Mouse (Mus musculus) hindlimb bud, embryonic 11.5 days (tissue): Measurements from ENCODE around the gene Dnm2.
"Not testable (repeated sequence)": the region's sequence is repeated elsewhere in the genome, so short reads cannot be mapped to it uniquely, and the experiment has no call there.

Experiments
- DNase-seq: peaks from one replicate; pipeline ENCODE4 v3.0.0-alpha.2; 2012; ENCODE audit warnings: low read depth, low spot score; ENCODE audit errors: extremely low spot score

The Dnm2 gene

DNA sequence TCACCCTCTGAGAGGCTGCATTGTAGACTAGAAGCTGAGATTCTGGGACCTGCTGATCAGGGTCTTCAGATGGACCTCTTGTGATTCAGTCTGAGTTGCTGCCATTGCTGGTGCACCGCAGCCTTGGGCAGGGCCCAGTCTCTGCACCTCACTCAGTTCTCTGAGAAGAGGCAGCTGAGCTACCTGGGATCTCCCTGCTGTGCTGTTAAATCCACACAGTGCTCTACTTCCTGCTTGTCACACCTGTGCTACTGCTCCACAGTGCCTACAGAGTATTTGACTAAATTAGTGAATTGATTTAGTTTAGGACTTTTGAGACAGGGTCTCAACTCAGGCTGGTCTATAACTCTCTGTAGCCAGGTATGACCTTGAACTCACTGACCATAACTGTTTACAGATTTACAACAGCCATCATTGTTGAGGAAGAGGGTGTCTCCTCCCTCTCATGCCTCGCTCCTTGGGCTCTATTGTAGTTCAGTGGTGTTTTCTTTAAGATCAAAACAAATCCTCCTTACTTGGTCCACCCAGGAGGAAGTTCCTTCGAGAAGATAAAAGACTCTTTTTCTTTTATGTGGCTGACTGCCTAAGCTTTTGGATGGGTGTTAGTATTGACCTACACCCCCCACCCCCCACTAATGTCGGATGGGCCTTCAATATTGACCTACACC, 30.5 kb downstream of the Dnm2 start:
- DNase-seq: no peak

GRCm38 (mm10) chr9:21456246-21456929, 31.7 kb downstream of the Dnm2 start:
- DNase-seq: no peak

GRCm38 (mm10) chr9:21456930-21457634, 32.4 kb downstream of the Dnm2 start:
- no peak for DNase-seq

- DNase-seq: no peak
Observed at GRCm38 (mm10) chr9:21458821-21459220, 34.1 kb downstream of the Dnm2 start.

- DNase-seq: no peak
Observed at GRCm38 (mm10) chr9:21460400-21460940, 35.8 kb downstream of the Dnm2 start.

DNA sequence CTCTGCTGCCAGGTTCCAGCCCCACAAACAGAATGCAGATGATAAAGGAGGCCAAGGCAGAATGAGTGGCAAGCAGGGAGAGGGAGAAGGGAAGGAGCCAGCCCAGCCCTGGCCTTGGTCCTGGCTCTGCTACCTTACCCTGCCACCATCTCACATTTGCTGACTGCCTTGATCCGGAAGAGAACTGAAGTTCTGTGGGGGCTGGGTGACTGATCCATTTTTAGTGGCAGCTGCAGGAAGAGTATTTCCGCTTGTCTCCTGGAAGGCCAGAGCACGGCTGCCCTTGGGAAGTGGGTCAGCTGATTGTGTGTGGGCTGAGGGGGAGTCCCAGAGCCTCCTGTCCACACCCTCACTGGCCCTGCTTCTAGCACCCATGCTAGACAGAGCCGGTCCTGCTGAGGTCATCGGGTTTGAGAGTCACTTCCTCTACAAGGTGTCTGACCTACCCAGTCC, 38.5 kb downstream of the Dnm2 start:
- no peak for DNase-seq

DNA sequence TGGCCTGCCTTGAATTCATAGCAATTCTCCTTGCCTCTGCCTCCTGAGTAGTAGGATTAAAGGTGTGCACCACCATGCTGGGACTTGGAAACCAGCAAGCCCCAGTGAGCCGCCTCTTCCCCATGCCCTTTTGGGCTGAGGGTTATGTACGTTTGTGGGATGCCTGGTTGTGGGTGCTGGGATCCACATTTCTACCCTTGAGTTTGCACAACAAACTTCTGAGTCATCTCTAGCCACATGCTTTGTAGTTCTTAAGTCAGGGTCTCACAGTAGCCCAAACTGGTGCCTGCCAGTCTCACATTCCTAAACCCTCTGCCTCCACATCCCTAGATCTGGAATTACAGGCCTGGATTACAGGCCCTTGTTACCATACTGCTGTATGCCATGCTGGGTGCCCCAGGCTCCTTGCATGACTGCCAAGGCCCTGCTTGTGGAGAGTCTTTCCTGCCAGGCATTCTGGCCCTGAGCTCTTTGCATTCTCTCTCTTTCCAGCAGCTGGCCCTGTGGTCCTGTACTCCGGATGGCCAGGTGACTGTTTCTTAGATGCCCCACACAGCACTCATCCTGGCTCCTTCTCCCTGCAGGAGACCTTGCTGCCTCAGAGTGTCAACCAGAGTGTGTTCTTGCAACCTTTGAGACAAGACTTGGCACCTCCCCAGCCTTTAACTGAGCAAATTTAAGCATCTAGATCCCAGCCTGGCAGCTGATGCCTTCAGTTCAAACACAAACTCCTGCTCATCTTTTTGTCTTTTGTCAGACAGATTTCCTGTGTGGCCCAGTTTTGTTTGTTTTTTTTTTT, 39.3 kb downstream of the Dnm2 start:
- no peak for DNase-seq

- not testable (repeated sequence) for DNase-seq
Observed at GRCm38 (mm10) chr9:21464565-21464928, 39.8 kb downstream of the Dnm2 start.

GRCm38 (mm10) chr9:21469032-21470024, 44.6 kb downstream of the Dnm2 start:
- peak; percentile 28 for DNase-seq

DNA sequence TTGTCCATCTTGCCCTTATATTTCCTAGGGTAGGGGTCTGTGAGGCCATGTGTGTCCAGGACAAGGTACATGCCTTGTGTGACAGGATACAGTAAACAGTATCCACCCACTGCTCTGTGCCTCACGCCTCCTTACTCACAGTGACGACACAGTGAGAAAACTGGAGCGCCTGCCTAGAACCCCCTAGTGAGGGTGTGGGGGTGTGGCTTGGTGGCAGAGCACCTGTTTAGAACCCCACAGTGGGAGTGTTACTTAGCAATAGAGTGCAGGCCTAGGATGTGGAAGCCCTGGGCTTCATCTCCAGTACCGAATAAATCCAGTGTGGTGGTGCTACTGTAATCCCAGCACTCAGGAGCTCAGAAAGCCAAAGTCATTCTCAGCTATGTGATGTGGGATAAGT, 48.2 kb downstream of the Dnm2 start:
- no peak for DNase-seq

- DNase-seq: no peak
Observed at GRCm38 (mm10) chr9:21477707-21478106, 53.0 kb downstream of the Dnm2 start.

DNA sequence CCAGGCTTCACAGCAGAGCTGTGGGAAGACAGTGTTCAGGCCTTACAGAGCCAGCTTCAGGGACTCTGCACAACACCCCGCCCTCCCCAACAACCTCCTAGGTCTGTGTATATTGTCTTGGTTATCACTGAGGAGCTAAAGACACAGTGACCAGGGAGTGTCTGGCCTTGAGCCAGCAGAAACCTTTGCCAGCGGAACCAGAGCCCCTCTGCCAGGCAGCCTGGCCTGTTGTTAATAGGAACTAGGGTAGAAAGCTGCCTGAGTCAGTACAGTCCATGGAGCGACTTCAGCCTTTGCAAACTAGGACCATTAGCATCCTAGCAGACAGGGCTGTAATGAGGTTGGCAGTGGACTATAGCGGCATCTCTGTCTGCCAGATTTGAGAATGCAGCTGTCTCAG, 59.4 kb downstream of the Dnm2 start:
- no peak for DNase-seq

GRCm38 (mm10) chr9:21488246-21488645, 63.5 kb downstream of the Dnm2 start:
- not testable (repeated sequence) for DNase-seq

DNA sequence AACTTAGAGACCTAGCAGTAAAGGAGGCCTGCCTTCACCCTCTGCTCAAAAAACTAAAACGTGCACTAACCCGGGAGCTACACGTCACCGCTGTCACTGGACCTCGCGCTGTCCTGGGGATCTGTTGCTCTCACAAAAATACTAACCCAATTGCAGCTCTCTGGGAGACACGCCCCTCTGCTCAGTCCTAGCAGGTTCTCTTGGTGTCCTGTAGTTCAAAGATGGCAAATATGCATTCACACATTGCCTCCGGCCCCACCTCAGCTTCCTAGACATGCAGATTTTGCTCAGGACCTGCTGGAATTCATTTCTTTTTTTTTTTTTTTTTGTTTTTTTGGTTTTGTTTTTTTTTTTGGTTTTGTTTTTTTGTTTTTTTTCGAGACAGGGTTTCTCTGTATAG, 66.0 kb downstream of the Dnm2 start:
- no peak for DNase-seq

GRCm38 (mm10) chr9:21493907-21494306, 69.2 kb downstream of the Dnm2 start:
- no peak for DNase-seq

DNA sequence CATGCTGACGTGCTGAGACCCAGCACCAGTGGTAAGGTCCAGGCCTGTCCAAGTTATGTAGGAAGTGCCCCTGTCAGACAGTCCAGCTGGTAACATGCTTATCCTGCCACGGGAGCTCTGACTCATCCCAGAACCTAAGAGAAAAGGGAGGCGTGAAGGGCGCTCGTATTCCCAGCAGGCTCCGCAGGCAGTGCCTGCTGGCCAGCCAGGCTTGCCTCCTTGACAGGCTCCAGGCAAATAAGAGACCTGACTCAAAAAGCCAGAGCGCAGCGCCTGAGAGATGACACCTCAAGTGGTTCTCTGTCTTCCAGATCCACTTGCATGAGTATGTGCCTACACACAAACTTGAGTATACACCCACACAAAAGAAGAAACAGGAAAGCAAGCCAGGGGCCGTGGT, 70.0 kb downstream of the Dnm2 start:
- no peak for DNase-seq

DNA sequence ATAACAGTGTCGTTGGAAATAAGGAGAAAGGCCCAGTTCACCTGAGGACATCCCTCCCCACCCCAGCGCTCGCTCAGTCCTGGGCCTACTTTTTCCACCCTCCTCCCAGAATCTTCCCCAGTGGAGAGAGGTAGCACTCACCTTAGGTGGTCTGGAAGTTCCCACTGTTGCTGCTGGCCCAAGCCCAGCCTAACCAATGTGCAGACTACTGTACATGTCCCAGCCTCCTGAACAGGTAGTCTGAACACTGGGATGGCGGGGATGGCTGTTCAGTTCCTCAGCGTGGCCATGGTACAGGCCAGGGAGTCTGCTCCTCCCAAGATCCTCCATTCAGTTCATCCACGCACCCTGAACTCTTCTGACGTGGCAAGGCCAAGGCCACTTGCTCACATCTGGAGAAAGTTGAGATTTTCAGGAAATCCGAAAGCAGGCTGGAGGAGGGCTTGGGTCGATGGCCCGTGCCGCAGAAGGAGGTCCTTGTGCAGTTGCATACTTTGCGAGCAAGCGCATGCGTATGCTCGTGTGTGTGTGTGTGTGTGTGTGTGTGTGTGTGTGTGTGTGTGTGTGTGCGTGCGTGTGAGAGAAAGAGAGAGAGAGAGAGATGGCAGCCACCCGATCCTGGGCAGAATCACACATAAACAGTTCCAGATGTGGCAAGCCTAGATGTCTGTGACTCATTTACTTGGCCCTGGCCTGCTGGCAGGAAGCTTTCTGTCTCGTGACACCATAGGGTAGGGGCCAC, 71.8 kb downstream of the Dnm2 start:
- peak; percentile 79 for DNase-seq

- DNase-seq: no peak
Observed at GRCm38 (mm10) chr9:21497050-21497542, 72.4 kb downstream of the Dnm2 start.

- no peak for DNase-seq
Observed at GRCm38 (mm10) chr9:21497664-21498063, 73.0 kb downstream of the Dnm2 start.
